Mouse (Mus musculus): ENCODE measurements at regions not wholly inside any gene's neighbourhood (a gene's known extent, or its start where the extent isn't known, plus 50 kb on each side); places are given as distances from the start of the nearest gene placed in this dataset.

GRCm38 (mm10) chr10:9459145-9459544, 215.9 kb downstream of the Samd5 start:
- H3K36me3 ChIP-seq (ENCODE audit: control insufficient read depth, insufficient read depth): no peaks in the 10 kb centered on the region
- no peak for TF ChIP-seq SRF (IDR thresholded peaks at IDR 0.05; ENCODE audit: control insufficient read depth, insufficient read length, low read depth)
- no peak for TF ChIP-seq MYOD1 (IDR thresholded peaks at IDR 0.05; ENCODE audit: control insufficient read depth in 1 of 3, insufficient read length in 2 of 3, low read depth in 2 of 3)
- no peak for TF ChIP-seq CEBPB (IDR thresholded peaks at IDR 0.05; ENCODE audit: insufficient read depth, poor library complexity, severe bottlenecking)
- TF ChIP-seq MYOG (IDR thresholded peaks at IDR 0.05; ENCODE audit: control insufficient read depth in 1 of 3, insufficient read depth in 1 of 3, insufficient read length in 2 of 3, low read depth in 2 of 3): no peak
- TF ChIP-seq POLR2AphosphoS2 (IDR thresholded peaks at IDR 0.05; ENCODE audit: insufficient read length, low read depth): no peak
- no peak for TF ChIP-seq TCF12 (IDR thresholded peaks at IDR 0.05; ENCODE audit: insufficient read depth, poor library complexity, severe bottlenecking)
- no peak for TF ChIP-seq REST (IDR thresholded peaks at IDR 0.05; ENCODE audit: insufficient read depth, insufficient read length)
- TF ChIP-seq USF1 (IDR thresholded peaks at IDR 0.05; ENCODE audit: low read depth): no peak
- no peak for TF ChIP-seq TCF3 (IDR thresholded peaks at IDR 0.05; ENCODE audit: insufficient read length, low read depth)
- H3ac ChIP-seq (ENCODE audit: control insufficient read depth, insufficient read length): no peak overlapping the region
- no peaks in the 10 kb centered on the region for H3K27me3 ChIP-seq (ENCODE audit: control insufficient read depth, insufficient read depth, insufficient read length)
- no peak overlapping the region for H3K4me2 ChIP-seq (ENCODE audit: low read depth)
- H3K79me2 ChIP-seq (ENCODE audit: control insufficient read depth, insufficient read depth): no peaks in the 10 kb centered on the region
- H3K4me3 ChIP-seq: no peak overlapping the region

GRCm38 (mm10) chr10:9458466-9458865, 216.5 kb downstream of the Samd5 start:
- Histone ChIP-seq H3K4me2 (ENCODE audit: low read depth) (no peak overlapping the region), H3K27me3 (ENCODE audit: control insufficient read depth, insufficient read depth, insufficient read length) (no peaks in the 10 kb centered on the region), H3K36me3 (ENCODE audit: control insufficient read depth, insufficient read depth) (no peaks in the 10 kb centered on the region), H3K4me3 (no peak overlapping the region), H3ac (ENCODE audit: control insufficient read depth, insufficient read length) (no peak overlapping the region), H3K79me2 (ENCODE audit: control insufficient read depth, insufficient read depth) (no peaks in the 10 kb centered on the region)
- no peak for TF ChIP-seq POLR2A (IDR thresholded peaks at IDR 0.05; ENCODE audit: insufficient read length, low read depth)

- Histone ChIP-seq H3ac (ENCODE audit: control insufficient read depth, insufficient read length) (no peak overlapping the region), H3K4me2 (ENCODE audit: low read depth) (no peak overlapping the region), H3K79me2 (ENCODE audit: control insufficient read depth, insufficient read depth) (no peaks in the 10 kb centered on the region), H3K27me3 (ENCODE audit: control insufficient read depth, insufficient read depth, insufficient read length) (no peaks in the 10 kb centered on the region), H3K4me3 (no peak overlapping the region), H3K36me3 (ENCODE audit: control insufficient read depth, insufficient read depth) (no peaks in the 10 kb centered on the region)
- TF ChIP-seq SRF (IDR thresholded peaks at IDR 0.05; ENCODE audit: control insufficient read depth, insufficient read length, low read depth): no peak
- TF ChIP-seq MYOG (IDR thresholded peaks at IDR 0.05; ENCODE audit: control insufficient read depth in 1 of 3, insufficient read depth in 1 of 3, insufficient read length in 2 of 3, low read depth in 2 of 3): no peak
- no peak for TF ChIP-seq TCF12 (IDR thresholded peaks at IDR 0.05; ENCODE audit: insufficient read depth, poor library complexity, severe bottlenecking)
- no peak for TF ChIP-seq CEBPB (IDR thresholded peaks at IDR 0.05; ENCODE audit: insufficient read depth, poor library complexity, severe bottlenecking)
- no peak for TF ChIP-seq E2F4 (IDR thresholded peaks at IDR 0.05; ENCODE audit: insufficient read depth)
- no peak for TF ChIP-seq POLR2AphosphoS2 (IDR thresholded peaks at IDR 0.05; ENCODE audit: insufficient read length, low read depth)
- no peak for TF ChIP-seq MAX (IDR thresholded peaks at IDR 0.05; ENCODE audit: low read depth)
- TF ChIP-seq TCF3 (IDR thresholded peaks at IDR 0.05; ENCODE audit: insufficient read length, low read depth): no peak
- TF ChIP-seq REST (IDR thresholded peaks at IDR 0.05; ENCODE audit: insufficient read depth, insufficient read length): no peak
- TF ChIP-seq MYOD1 (IDR thresholded peaks at IDR 0.05; ENCODE audit: control insufficient read depth in 1 of 3, insufficient read length in 2 of 3, low read depth in 2 of 3): no peak
- TF ChIP-seq POLR2A (IDR thresholded peaks at IDR 0.05; ENCODE audit: insufficient read length, low read depth): no peak
- no peak for TF ChIP-seq USF1 (IDR thresholded peaks at IDR 0.05; ENCODE audit: low read depth)
Measured at GRCm38 (mm10) chr10:9457222-9457621, 217.8 kb downstream of the Samd5 start.

- no peaks in the 10 kb centered on the region for H3K36me3 ChIP-seq (ENCODE audit: control insufficient read depth, insufficient read depth)
- TF ChIP-seq TCF3 (IDR thresholded peaks at IDR 0.05; ENCODE audit: insufficient read length, low read depth): no peak
- TF ChIP-seq TCF12 (IDR thresholded peaks at IDR 0.05; ENCODE audit: insufficient read depth, poor library complexity, severe bottlenecking): no peak
- TF ChIP-seq MYOG (IDR thresholded peaks at IDR 0.05; ENCODE audit: control insufficient read depth in 1 of 3, insufficient read depth in 1 of 3, insufficient read length in 2 of 3, low read depth in 2 of 3): no peak
- H3K4me2 ChIP-seq (ENCODE audit: low read depth): no peak overlapping the region
- no peak overlapping the region for H3K4me3 ChIP-seq
- no peaks in the 10 kb centered on the region for H3K79me2 ChIP-seq (ENCODE audit: control insufficient read depth, insufficient read depth)
- no peak overlapping the region for H3ac ChIP-seq (ENCODE audit: control insufficient read depth, insufficient read length)
- no peaks in the 10 kb centered on the region for H3K27me3 ChIP-seq (ENCODE audit: control insufficient read depth, insufficient read depth, insufficient read length)
Measured at GRCm38 (mm10) chr10:9439072-9439471, 235.9 kb downstream of the Samd5 start.

- Histone ChIP-seq H3K36me3 (ENCODE audit: control insufficient read depth, insufficient read depth) (no peaks in the 10 kb centered on the region), H3K27me3 (ENCODE audit: control insufficient read depth, insufficient read depth, insufficient read length) (no peaks in the 10 kb centered on the region), H3K4me3 (no peak overlapping the region), H3K4me2 (ENCODE audit: low read depth) (no peak overlapping the region), H3K79me2 (ENCODE audit: control insufficient read depth, insufficient read depth) (no peaks in the 10 kb centered on the region), H3ac (ENCODE audit: control insufficient read depth, insufficient read length) (no peak overlapping the region)
- no peak for TF ChIP-seq TCF12 (IDR thresholded peaks at IDR 0.05; ENCODE audit: insufficient read depth, poor library complexity, severe bottlenecking)
- TF ChIP-seq MYOG (IDR thresholded peaks at IDR 0.05; ENCODE audit: control insufficient read depth in 1 of 3, insufficient read depth in 1 of 3, insufficient read length in 2 of 3, low read depth in 2 of 3): no peak
Measured at GRCm38 (mm10) chr10:9438366-9438765, 236.6 kb downstream of the Samd5 start.

- H3K79me2 ChIP-seq (ENCODE audit: control insufficient read depth, insufficient read depth): no peaks in the 10 kb centered on the region
- TF ChIP-seq TCF3 (IDR thresholded peaks at IDR 0.05; ENCODE audit: insufficient read length, low read depth) (no peak), USF1 (IDR thresholded peaks at IDR 0.05; ENCODE audit: low read depth) (no peak), MYOD1 (IDR thresholded peaks at IDR 0.05; ENCODE audit: control insufficient read depth in 1 of 3, insufficient read length in 2 of 3, low read depth in 2 of 3) (no peak), POLR2A (IDR thresholded peaks at IDR 0.05; ENCODE audit: insufficient read length, low read depth) (no peak), MYOG (IDR thresholded peaks at IDR 0.05; ENCODE audit: control insufficient read depth in 1 of 3, insufficient read depth in 1 of 3, insufficient read length in 2 of 3, low read depth in 2 of 3) (no peak), TCF12 (IDR thresholded peaks at IDR 0.05; ENCODE audit: insufficient read depth, poor library complexity, severe bottlenecking) (no peak), SRF (IDR thresholded peaks at IDR 0.05; ENCODE audit: control insufficient read depth, insufficient read length, low read depth) (no peak), REST (IDR thresholded peaks at IDR 0.05; ENCODE audit: insufficient read depth, insufficient read length) (no peak), POLR2AphosphoS2 (IDR thresholded peaks at IDR 0.05; ENCODE audit: insufficient read length, low read depth) (no peak), MAX (IDR thresholded peaks at IDR 0.05; ENCODE audit: low read depth) (no peak)
Measured at GRCm38 (mm10) chr10:9429085-9429484, 245.9 kb downstream of the Samd5 start.

More at GRCm38 (mm10) chr10:9429085-9429484, 245.9 kb downstream of the Samd5 start:
- no peaks in the 10 kb centered on the region for H3K27me3 ChIP-seq (ENCODE audit: control insufficient read depth, insufficient read depth, insufficient read length)
- no peak overlapping the region for H3K4me2 ChIP-seq (ENCODE audit: low read depth)
- H3K36me3 ChIP-seq (ENCODE audit: control insufficient read depth, insufficient read depth): no peaks in the 10 kb centered on the region
- H3K4me3 ChIP-seq: no peak overlapping the region
- no peak overlapping the region for H3ac ChIP-seq (ENCODE audit: control insufficient read depth, insufficient read length)
